Mouse (Mus musculus): ENCODE results near the gene Nfkbiz. TPM values are rescaled to one million over a fixed set of nuclear protein-coding genes. Genes with fewer than 3 reads are reported as not detected.
A peak's percentile ranks its signal among the peaks of the same experiment; 100 is the strongest.

Gene Nfkbiz
- polyA plus RNA-seq, 2 experiments, result 1.7 to 2.4 TPM

DNA sequence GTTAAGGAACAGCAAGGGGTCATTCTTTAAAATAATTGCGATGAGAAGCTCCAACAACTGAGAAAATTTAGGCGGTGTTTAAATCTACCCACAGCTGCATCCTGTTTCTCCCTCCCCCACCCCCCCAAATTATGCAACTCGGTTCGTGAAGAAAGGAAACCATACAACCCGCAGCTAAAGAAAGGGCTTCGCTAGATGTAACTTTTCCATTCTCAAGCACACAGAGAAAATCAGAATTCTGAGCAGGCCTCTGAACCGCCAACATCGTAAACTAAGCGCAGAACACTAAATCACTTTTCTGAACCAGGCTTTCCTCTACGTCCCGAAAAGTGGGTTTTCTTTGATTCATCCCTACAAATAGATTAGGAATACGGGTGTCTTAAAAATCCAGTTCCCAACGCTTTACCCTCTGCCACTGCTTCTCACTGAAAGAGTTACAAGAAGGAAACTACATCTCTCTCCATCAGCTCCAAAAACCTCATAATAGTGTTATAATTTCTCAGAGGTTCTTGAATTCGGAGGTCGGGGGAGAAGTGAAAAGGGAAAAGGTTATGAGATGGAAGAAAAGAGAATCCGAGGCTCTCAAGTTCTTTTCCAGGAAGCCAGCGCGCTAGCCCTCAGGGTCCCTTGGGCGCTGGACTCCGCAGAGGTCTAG is 17.7 kb downstream of the Nfkbiz start:
- Histone ChIP-seq H3K9me3 (ENCODE audit: control insufficient read depth, low read length) (no peaks in the 10 kb centered on the region), H3K27me3 (ENCODE audit: control insufficient read depth, insufficient read depth, low read length) (peaks cover 13% of the 10 kb centered on the region), H3K4me1 (replicated peaks; ENCODE audit: control insufficient read depth in 2 of 2, insufficient read depth in 2 of 2, low read length in 1 of 2) (peaks cover 0 to 4% of the 10 kb centered on the region in 2 experiments; a peak in 2 of 4 replicates), H3K9ac (replicated peaks) (peak overlapping the region; percentile 62), H3K4me2 (ENCODE audit: low read depth) (peak overlapping the region; percentile 91), H3K36me3 (replicated peaks; ENCODE audit: control insufficient read depth, insufficient read depth, low read depth) (peaks cover 3% of the 10 kb centered on the region), H3K27ac (no peak overlapping the region), H3K4me3 (ENCODE audit: insufficient read depth in 1 of 2, low read depth in 2 of 2, low read length in 2 of 2) (peak overlapping the region; percentile 68 to 74)
- no peak for ATAC-seq (ENCODE audit: insufficient read depth)
- TF ChIP-seq EP300 (IDR thresholded peaks at IDR 0.05; ENCODE audit: low read depth), result no peak
- TF ChIP-seq CTCF (IDR thresholded peaks at IDR 0.05; ENCODE audit: low read depth), result no peak
- no peak for DNase-seq (ENCODE audit: low read depth in 3 of 3, low spot score in 3 of 3)
- 4% methylated on average over 20 of the region's 20 CpGs for WGBS (ENCODE audit: insufficient replicate concordance)

DNA sequence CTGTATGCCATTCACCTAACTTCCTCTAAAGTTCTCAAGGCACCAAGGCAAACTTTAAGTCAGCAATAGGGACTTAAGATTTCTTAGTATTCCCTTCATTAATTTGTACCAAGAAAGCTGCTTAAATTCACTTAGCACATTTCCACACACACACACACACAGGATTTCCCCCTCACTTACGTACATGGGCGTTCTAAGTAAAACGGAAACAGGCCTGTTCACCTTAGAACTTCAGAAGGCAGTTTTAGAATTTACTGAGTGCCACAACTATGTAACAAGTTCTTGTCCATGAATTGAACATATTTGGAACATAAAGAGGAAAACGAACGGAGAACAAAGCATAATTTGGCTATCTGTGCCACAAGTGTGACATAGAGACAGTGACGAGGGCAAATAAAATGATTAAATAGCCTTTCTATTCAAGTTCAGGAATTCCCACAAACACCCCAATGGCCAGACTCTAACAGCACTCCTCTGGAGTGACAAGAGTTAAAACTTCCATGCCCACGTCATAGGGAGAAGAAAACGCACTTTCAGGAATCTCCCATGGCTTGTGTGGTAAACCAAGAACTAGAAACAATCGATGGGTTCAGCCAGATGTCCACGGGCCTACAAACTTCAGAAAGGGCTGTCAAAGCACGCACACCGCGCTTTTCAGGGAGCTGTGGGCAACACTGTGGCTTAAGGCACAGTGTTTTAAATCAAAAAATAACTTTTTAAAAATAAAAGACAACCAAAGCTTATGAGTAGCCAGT is 18.4 kb downstream of the Nfkbiz start:
- H3K27me3 ChIP-seq (ENCODE audit: control insufficient read depth, insufficient read depth, low read length), result peaks cover 13% of the 10 kb centered on the region
- H3K4me2 ChIP-seq (ENCODE audit: low read depth), result peak overlapping the region; percentile 91
- H3K36me3 ChIP-seq (replicated peaks; ENCODE audit: control insufficient read depth, insufficient read depth, low read depth), result peaks cover 5% of the 10 kb centered on the region
- no peak overlapping the region; the same call in 1 of the 2 replicates for H3K9ac ChIP-seq (replicated peaks)
- TF ChIP-seq EP300 (IDR thresholded peaks at IDR 0.05; ENCODE audit: low read depth), result no peak
- no peak for TF ChIP-seq CTCF (IDR thresholded peaks at IDR 0.05; ENCODE audit: low read depth)
- 35% methylated on average over 13 of the region's 13 CpGs for WGBS (ENCODE audit: insufficient replicate concordance)
- H3K9me3 ChIP-seq (ENCODE audit: control insufficient read depth, low read length), result no peaks in the 10 kb centered on the region
- no peak overlapping the region for H3K27ac ChIP-seq
- peak overlapping the region; percentile 68 to 74 for H3K4me3 ChIP-seq (ENCODE audit: insufficient read depth in 1 of 2, low read depth in 2 of 2, low read length in 2 of 2)
- no peak for DNase-seq (ENCODE audit: low read depth in 3 of 3, low spot score in 3 of 3)
- peaks cover 0 to 4% of the 10 kb centered on the region in 2 experiments; a peak in 2 of 4 replicates for H3K4me1 ChIP-seq (replicated peaks; ENCODE audit: control insufficient read depth in 2 of 2, insufficient read depth in 2 of 2, low read length in 1 of 2)
- no peak for ATAC-seq (ENCODE audit: insufficient read depth)

DNA sequence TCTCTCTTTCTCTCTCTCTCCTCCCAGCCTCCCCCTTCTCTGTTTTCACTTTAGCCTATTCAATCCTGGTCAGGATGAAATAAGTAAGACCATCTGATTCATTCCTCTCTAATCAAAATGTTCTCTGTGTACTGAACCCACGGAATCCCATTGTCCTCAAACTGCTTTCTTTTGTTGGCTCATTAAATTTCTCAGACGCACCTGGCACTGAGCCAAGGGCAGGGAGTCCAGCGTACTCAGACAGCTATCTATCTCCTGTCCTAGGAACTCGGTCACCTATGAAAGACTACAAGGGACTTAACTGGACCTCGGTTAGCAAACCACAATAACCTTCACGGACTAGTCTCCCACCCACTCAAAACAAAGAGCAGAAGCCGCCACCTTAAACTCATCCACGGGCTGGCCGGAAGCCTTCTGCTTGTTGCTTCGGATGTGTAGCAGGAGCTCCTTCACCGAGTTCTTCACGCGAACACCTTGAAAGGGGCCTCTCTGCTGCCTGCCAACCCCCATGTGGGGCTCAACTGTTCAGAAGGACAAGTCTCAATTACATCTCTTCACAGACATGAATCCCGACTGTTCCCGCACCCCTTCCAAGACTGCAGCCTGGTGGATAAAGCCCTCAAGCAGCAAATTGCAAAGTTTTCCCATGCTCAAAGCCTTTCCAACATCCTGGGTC is 19.4 kb downstream of the Nfkbiz start:
- no peak for DNase-seq (ENCODE audit: low read depth in 3 of 3, low spot score in 3 of 3)

DNA sequence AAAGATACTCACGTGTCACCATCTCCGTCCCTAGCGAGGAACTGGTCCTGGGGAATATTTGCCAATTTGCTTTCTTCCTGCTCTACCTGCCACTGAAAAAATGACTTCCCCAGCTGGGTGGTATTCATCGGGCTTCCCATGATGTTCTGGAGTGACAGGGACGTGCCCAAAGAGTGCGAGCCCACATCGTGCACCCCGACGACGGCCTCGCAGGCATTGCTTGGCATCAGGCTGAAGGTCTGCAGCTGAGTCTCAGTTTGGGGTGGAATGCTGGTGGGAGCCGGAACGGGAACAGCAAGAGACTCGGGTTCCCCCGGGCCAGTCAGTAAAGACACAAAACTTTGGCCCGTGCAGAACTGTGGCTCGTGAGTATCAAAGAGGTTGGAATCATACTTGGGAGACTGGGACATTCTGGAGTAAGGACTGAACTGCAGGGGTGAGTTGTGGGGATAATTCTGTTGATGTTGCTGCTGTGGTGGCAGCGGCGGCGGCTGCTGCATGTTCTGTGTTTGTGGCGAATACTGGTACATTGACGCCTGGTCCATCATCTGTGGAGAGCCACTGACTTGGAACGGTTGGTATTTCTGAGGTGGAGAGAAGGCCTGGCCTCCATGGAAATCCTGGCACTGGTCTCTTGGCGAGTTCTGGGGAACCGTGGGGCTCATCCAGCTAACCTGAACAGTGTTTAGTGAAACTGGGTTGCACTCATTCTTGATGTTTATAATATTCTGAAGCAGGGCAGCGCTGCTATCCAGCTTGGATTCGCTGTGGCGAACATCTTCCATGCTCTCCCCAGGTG is 20.8 kb downstream of the Nfkbiz start:
- ATAC-seq (ENCODE audit: insufficient read depth), result no peak
- H3K36me3 ChIP-seq (replicated peaks; ENCODE audit: control insufficient read depth, insufficient read depth, low read depth), result peaks cover 5% of the 10 kb centered on the region
- H3K4me3 ChIP-seq (ENCODE audit: insufficient read depth in 1 of 2, low read depth in 2 of 2, low read length in 2 of 2), result no peak overlapping the region

More for the DNA sequence above, 19.4 kb downstream of the Nfkbiz start:
- TF ChIP-seq CTCF (IDR thresholded peaks at IDR 0.05; ENCODE audit: low read depth), result no peak
- no peak for TF ChIP-seq EP300 (IDR thresholded peaks at IDR 0.05; ENCODE audit: low read depth)
- no peak for ATAC-seq (ENCODE audit: insufficient read depth)
- H3K4me1 ChIP-seq (replicated peaks; ENCODE audit: control insufficient read depth in 2 of 2, insufficient read depth in 2 of 2, low read length in 1 of 2), result peaks cover 0 to 3% of the 10 kb centered on the region in 2 experiments; a peak in 2 of 4 replicates
- H3K9me3 ChIP-seq (ENCODE audit: control insufficient read depth, low read length), result no peaks in the 10 kb centered on the region
- H3K4me3 ChIP-seq (ENCODE audit: insufficient read depth in 1 of 2, low read depth in 2 of 2, low read length in 2 of 2), result peak overlapping the region; percentile 46 to 74
- H3K27ac ChIP-seq, result no peak overlapping the region
- peaks cover 13% of the 10 kb centered on the region for H3K27me3 ChIP-seq (ENCODE audit: control insufficient read depth, insufficient read depth, low read length)
- no peak overlapping the region for H3K9ac ChIP-seq (replicated peaks)
- peak overlapping the region; percentile 91 for H3K4me2 ChIP-seq (ENCODE audit: low read depth)
- H3K36me3 ChIP-seq (replicated peaks; ENCODE audit: control insufficient read depth, insufficient read depth, low read depth), result peaks cover 5% of the 10 kb centered on the region
- WGBS (ENCODE audit: insufficient replicate concordance), result 72% methylated on average over 15 of the region's 15 CpGs

More for the DNA sequence above, 20.8 kb downstream of the Nfkbiz start:
- 85% methylated on average over 28 of the region's 28 CpGs for WGBS (ENCODE audit: insufficient replicate concordance)
- Histone ChIP-seq H3K4me2 (ENCODE audit: low read depth) (no peak overlapping the region), H3K27ac (no peak overlapping the region), H3K4me1 (replicated peaks; ENCODE audit: control insufficient read depth in 2 of 2, insufficient read depth in 2 of 2, low read length in 1 of 2) (no peaks in the 10 kb centered on the region), H3K27me3 (ENCODE audit: control insufficient read depth, insufficient read depth, low read length) (peaks cover 13% of the 10 kb centered on the region), H3K9ac (replicated peaks) (no peak overlapping the region), H3K9me3 (ENCODE audit: control insufficient read depth, low read length) (no peaks in the 10 kb centered on the region)
- TF ChIP-seq EP300 (IDR thresholded peaks at IDR 0.05; ENCODE audit: low read depth), result no peak
- TF ChIP-seq CTCF (IDR thresholded peaks at IDR 0.05; ENCODE audit: low read depth), result no peak
- no peak for DNase-seq (ENCODE audit: low read depth in 3 of 3, low spot score in 3 of 3)

Measured in liver, embryonic 14.5 days (tissue).